Mouse (Mus musculus): ENCODE measurements around the gene Pth2.
"Not testable (repeated sequence)": the region's sequence is repeated elsewhere in the genome, so short reads cannot be mapped to it uniquely, and the experiment has no call there.

Pth2 gene

GRCm38 (mm10) chr7:45169495-45169894 is 11.3 kb upstream of the Pth2 start:
- peak; percentile 40 for ATAC-seq (ENCODE audit: insufficient number of reproducible peaks, low FRiP score, low TSS enrichment)

- no peak for ATAC-seq (ENCODE audit: insufficient number of reproducible peaks, low FRiP score, low TSS enrichment)
Observed at GRCm38 (mm10) chr7:45172974-45173373, 7.8 kb upstream of the Pth2 start.

GRCm38 (mm10) chr7:45173772-45174171 is 7.0 kb upstream of the Pth2 start:
- ATAC-seq (ENCODE audit: insufficient number of reproducible peaks, low FRiP score, low TSS enrichment), result not testable (repeated sequence)

GRCm38 (mm10) chr7:45174567-45175280 is 6.1 kb upstream of the Pth2 start:
- no peak for ATAC-seq (ENCODE audit: insufficient number of reproducible peaks, low FRiP score, low TSS enrichment)

GRCm38 (mm10) chr7:45175398-45175797 is 5.4 kb upstream of the Pth2 start:
- ATAC-seq (ENCODE audit: insufficient number of reproducible peaks, low FRiP score, low TSS enrichment), result no peak

- ATAC-seq (ENCODE audit: insufficient number of reproducible peaks, low FRiP score, low TSS enrichment), result no peak
Observed at GRCm38 (mm10) chr7:45175929-45176328, 4.9 kb upstream of the Pth2 start.

- no peak for ATAC-seq (ENCODE audit: insufficient number of reproducible peaks, low FRiP score, low TSS enrichment)
Observed at GRCm38 (mm10) chr7:45176356-45176755, 4.4 kb upstream of the Pth2 start.

DNA sequence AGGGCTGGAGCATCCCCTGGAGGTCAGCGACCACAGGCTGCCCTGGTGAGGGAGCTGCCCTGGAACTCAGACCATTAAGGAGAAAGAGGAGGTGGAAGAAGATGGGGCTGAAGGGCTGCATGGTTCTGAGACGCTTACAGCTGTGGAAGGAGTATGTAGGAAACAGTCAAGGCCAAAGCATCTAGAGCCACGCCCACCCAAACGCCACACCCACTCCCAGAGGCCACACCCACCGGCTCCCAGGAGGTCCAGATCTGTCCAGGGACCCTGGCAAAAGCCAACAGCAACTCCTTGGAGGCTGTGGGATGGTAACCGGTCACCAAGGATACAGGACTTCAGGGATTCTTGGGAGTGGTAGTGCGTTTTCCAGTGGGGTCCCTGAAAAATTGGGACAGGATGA is 2.2 kb upstream of the Pth2 start:
- ATAC-seq (ENCODE audit: insufficient number of reproducible peaks, low FRiP score, low TSS enrichment), result no peak

GRCm38 (mm10) chr7:45179469-45179868 is 1.3 kb upstream of the Pth2 start, which contains the start of gene Gfy:
Gene Gfy (minus strand): TSS chr7:45179569.
- no peak for ATAC-seq (ENCODE audit: insufficient number of reproducible peaks, low FRiP score, low TSS enrichment)

- ATAC-seq (ENCODE audit: insufficient number of reproducible peaks, low FRiP score, low TSS enrichment), result no peak
Observed at GRCm38 (mm10) chr7:45181540-45181939, 745 bp downstream of the Pth2 start.

DNA sequence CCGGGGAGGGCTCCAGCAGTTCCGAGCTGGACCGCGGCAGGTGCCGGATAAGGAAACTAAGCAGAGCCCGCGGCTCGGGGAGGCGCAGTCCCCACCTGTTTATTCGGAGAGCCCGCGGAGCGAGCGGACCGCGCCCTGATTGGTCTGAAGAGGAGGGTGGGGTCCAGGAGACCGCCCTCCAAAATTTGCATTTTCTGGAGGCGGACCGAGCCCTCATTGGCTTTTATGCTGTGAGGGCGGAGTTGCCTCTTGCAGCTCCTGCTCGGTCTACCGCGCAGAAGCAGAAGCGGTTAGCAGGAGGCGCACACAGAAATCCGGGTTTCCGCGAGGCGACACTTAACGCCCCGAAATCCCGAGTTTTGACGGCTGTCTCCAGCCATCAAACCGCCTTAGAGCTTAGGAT is 1.4 kb downstream of the Pth2 start:
- ATAC-seq (ENCODE audit: insufficient number of reproducible peaks, low FRiP score, low TSS enrichment), result peak; percentile 88

DNA sequence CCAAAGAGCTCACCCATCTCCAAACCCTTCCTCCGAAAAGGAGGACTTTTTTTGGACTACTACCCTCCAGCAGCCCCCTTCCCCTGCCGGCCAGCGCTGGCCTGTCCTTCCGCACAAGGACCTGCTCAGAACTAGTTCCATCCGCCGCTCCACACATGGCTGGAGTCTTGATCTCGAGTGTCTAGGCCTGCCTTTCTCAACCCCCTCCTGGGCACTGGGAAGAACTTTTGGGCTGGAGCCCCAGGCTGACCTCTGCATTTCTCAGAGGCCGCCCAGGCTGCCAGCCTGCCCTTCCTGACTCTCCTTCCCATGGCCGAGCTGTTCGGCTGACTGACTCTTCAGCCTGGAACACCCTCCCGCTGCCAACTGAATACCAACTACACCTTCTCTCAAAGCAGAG is 1.8 kb downstream of the Pth2 start:
- ATAC-seq (ENCODE audit: insufficient number of reproducible peaks, low FRiP score, low TSS enrichment), result 0 out of 2 replicates have a peak, but pooled peaks have one; percentile 2

DNA sequence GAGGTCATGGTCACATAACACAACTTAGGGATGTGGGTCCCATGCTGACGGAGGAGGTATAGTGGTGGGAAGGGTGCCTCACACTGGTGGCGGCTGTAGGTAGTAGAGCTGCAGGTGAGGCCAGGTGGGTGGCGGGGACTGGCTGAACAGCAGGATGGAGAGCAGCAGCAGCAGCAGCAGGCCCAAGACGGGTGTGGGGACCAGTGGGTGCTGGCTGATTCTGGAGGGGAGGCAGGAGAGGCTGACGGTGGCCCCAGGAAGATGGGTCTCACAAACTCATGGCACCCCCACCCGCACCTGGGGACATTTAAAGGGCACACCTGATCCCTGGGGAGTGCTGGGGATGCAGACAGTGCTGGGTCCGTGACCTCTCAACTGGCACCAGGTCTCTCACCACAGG is 2.9 kb downstream of the Pth2 start:
- ATAC-seq (ENCODE audit: insufficient number of reproducible peaks, low FRiP score, low TSS enrichment), result no peak

GRCm38 (mm10) chr7:45185921-45186320 is 5.1 kb downstream of the Pth2 start:
- no peak for ATAC-seq (ENCODE audit: insufficient number of reproducible peaks, low FRiP score, low TSS enrichment)

GRCm38 (mm10) chr7:45189600-45189999 is 8.8 kb downstream of the Pth2 start:
- no peak for ATAC-seq (ENCODE audit: insufficient number of reproducible peaks, low FRiP score, low TSS enrichment)

DNA sequence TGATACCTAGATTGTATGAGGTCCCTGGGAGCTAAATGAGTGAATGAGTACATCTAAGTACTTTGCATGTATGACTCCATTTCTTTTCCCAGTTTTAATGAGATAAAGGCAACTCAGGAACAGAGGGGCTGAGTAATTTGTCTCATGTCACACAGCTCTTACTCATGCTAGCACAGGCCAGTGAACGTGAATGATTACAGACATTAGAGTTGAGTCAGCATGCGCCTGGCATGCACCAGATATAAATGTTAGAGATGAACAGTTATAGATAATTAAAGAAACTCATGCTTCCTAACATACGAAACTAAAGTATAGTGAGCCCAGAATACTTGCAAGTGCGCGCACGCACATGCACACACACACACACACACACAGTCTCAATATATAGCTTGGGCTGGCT is 9.4 kb downstream of the Pth2 start:
- ATAC-seq (ENCODE audit: insufficient number of reproducible peaks, low FRiP score, low TSS enrichment), result no peak

DNA sequence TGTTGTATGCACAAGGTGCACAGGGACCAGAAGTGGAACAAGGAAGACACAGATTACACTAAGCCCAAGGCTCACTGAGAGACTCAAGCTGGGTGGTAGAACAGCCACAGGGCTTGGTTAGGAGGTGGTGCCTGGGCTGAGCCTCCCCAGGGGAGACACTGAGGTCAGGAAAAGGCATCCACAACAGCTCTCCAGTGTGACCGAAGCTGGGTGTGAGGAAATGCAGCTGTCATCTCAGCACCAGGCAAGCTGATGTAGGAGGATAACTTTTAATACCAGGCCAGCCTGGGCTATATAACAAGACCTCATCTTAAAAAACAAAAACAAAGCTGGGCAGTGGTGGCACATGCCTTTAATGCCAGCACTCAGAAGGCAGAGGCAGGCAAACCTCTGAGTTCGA is 10.4 kb downstream of the Pth2 start:
- no peak for ATAC-seq (ENCODE audit: insufficient number of reproducible peaks, low FRiP score, low TSS enrichment)

GRCm38 (mm10) chr7:45191803-45192363 is 11.1 kb downstream of the Pth2 start:
- ATAC-seq (ENCODE audit: insufficient number of reproducible peaks, low FRiP score, low TSS enrichment), result peak; percentile 37; the same call in 1 of the 2 replicates

GRCm38 (mm10) chr7:45192585-45193310 is 12.0 kb downstream of the Pth2 start:
- no peak for ATAC-seq (ENCODE audit: insufficient number of reproducible peaks, low FRiP score, low TSS enrichment)

- ATAC-seq (ENCODE audit: insufficient number of reproducible peaks, low FRiP score, low TSS enrichment), result no peak
Observed at GRCm38 (mm10) chr7:45193406-45193805, 12.6 kb downstream of the Pth2 start.
